Mouse (Mus musculus): ENCODE results near the gene Gxylt2. TPM values are rescaled to one million over a fixed set of nuclear protein-coding genes. Genes with fewer than 3 reads are reported as not detected.

The Gxylt2 gene
- polyA plus RNA-seq, 1 experiment from 2014 or later: 1.2 TPM

GRCm38 (mm10) chr6:100775923-100776505 is 71.5 kb downstream of the Gxylt2 start:
- Histone ChIP-seq H3K9ac (replicated peaks; ENCODE audit: low read length) (no peak overlapping the region), H3K4me2 (ENCODE audit: low read length) (no peak overlapping the region), H3K4me1 (ENCODE audit: control insufficient read depth, insufficient read depth, low read length) (0 out of 2 replicates have a peak, but pooled peaks cover 3% of the 10 kb centered on the region), H3K36me3 (ENCODE audit: control insufficient read depth, insufficient read depth, low read length) (no peaks in the 10 kb centered on the region), H3K27me3 (ENCODE audit: control insufficient read depth, insufficient read depth, low read length) (no peaks in the 10 kb centered on the region), H3K27ac (replicated peaks; ENCODE audit: low read depth, low read length) (no peak overlapping the region), H3K4me3 (replicated peaks; ENCODE audit: low read depth, low read length) (no peak overlapping the region), H3K9me3 (ENCODE audit: control insufficient read depth, low read length) (no peaks in the 10 kb centered on the region)
- WGBS: 86% methylated on average over 15 of the region's 15 CpGs
- ATAC-seq (ENCODE audit: low FRiP score, low TSS enrichment) (no peak), DNase-seq (no peak)

GRCm38 (mm10) chr6:100778595-100778994 is 74.1 kb downstream of the Gxylt2 start:
- DNase-seq: no peak
- H3K36me3 ChIP-seq (ENCODE audit: control insufficient read depth, insufficient read depth, low read length): no peaks in the 10 kb centered on the region
- 93% methylated on average over 5 of the region's 5 CpGs for whole genome bisulfite sequencing
- H3K27me3 ChIP-seq (ENCODE audit: control insufficient read depth, insufficient read depth, low read length): no peaks in the 10 kb centered on the region
- no peak overlapping the region for H3K4me3 ChIP-seq (replicated peaks; ENCODE audit: low read depth, low read length)
- no peak overlapping the region for H3K27ac ChIP-seq (replicated peaks; ENCODE audit: low read depth, low read length)
- no peak for ATAC-seq (ENCODE audit: low FRiP score, low TSS enrichment)
- H3K9ac ChIP-seq (replicated peaks; ENCODE audit: low read length): no peak overlapping the region
- H3K4me1 ChIP-seq (ENCODE audit: control insufficient read depth, insufficient read depth, low read length): 0 out of 2 replicates have a peak, but pooled peaks cover 3% of the 10 kb centered on the region
- H3K9me3 ChIP-seq (ENCODE audit: control insufficient read depth, low read length): no peaks in the 10 kb centered on the region
- no peak overlapping the region for H3K4me2 ChIP-seq (ENCODE audit: low read length)

- 40% methylated on average over 4 of the region's 4 CpGs for WGBS
- Histone ChIP-seq H3K9ac (replicated peaks; ENCODE audit: low read length) (no peak overlapping the region), H3K4me3 (replicated peaks; ENCODE audit: low read depth, low read length) (no peak overlapping the region), H3K27me3 (ENCODE audit: control insufficient read depth, insufficient read depth, low read length) (no peaks in the 10 kb centered on the region), H3K27ac (replicated peaks; ENCODE audit: low read depth, low read length) (no peak overlapping the region), H3K4me2 (ENCODE audit: low read length) (no peak overlapping the region), H3K36me3 (ENCODE audit: control insufficient read depth, insufficient read depth, low read length) (no peaks in the 10 kb centered on the region), H3K9me3 (ENCODE audit: control insufficient read depth, low read length) (no peaks in the 10 kb centered on the region), H3K4me1 (ENCODE audit: control insufficient read depth, insufficient read depth, low read length) (0 out of 2 replicates have a peak, but pooled peaks cover 3% of the 10 kb centered on the region)
- DNase-seq (no peak), ATAC-seq (ENCODE audit: low FRiP score, low TSS enrichment) (no peak)
Observed at GRCm38 (mm10) chr6:100780421-100780820, 75.9 kb downstream of the Gxylt2 start.

- Histone ChIP-seq H3K27ac (replicated peaks; ENCODE audit: low read depth, low read length) (no peak overlapping the region), H3K4me1 (ENCODE audit: control insufficient read depth, insufficient read depth, low read length) (0 out of 2 replicates have a peak, but pooled peaks cover 3% of the 10 kb centered on the region), H3K9ac (replicated peaks; ENCODE audit: low read length) (no peak overlapping the region), H3K9me3 (ENCODE audit: control insufficient read depth, low read length) (no peaks in the 10 kb centered on the region), H3K27me3 (ENCODE audit: control insufficient read depth, insufficient read depth, low read length) (no peaks in the 10 kb centered on the region), H3K4me2 (ENCODE audit: low read length) (no peak overlapping the region), H3K4me3 (replicated peaks; ENCODE audit: low read depth, low read length) (no peak overlapping the region), H3K36me3 (ENCODE audit: control insufficient read depth, insufficient read depth, low read length) (no peaks in the 10 kb centered on the region)
- DNase-seq: no peak
- ATAC-seq (ENCODE audit: low FRiP score, low TSS enrichment): no peak
- 84% methylated on average over 6 of the region's 6 CpGs for WGBS
Observed at GRCm38 (mm10) chr6:100781644-100782043, 77.1 kb downstream of the Gxylt2 start.

GRCm38 (mm10) chr6:100787726-100788125 is 83.2 kb downstream of the Gxylt2 start:
- DNase-seq (no peak), ATAC-seq (ENCODE audit: low FRiP score, low TSS enrichment) (no peak)
- Histone ChIP-seq H3K9ac (replicated peaks; ENCODE audit: low read length) (no peak overlapping the region), H3K4me1 (ENCODE audit: control insufficient read depth, insufficient read depth, low read length) (no peaks in the 10 kb centered on the region), H3K4me2 (ENCODE audit: low read length) (no peak overlapping the region), H3K36me3 (ENCODE audit: control insufficient read depth, insufficient read depth, low read length) (no peaks in the 10 kb centered on the region), H3K4me3 (replicated peaks; ENCODE audit: low read depth, low read length) (no peak overlapping the region), H3K27me3 (ENCODE audit: control insufficient read depth, insufficient read depth, low read length) (no peaks in the 10 kb centered on the region), H3K9me3 (ENCODE audit: control insufficient read depth, low read length) (no peaks in the 10 kb centered on the region), H3K27ac (replicated peaks; ENCODE audit: low read depth, low read length) (no peak overlapping the region)
- WGBS: 89% methylated on average over 1 of the region's 1 CpGs

GRCm38 (mm10) chr6:100789161-100789560 is 84.6 kb downstream of the Gxylt2 start:
- Histone ChIP-seq H3K4me2 (ENCODE audit: low read length) (no peak overlapping the region), H3K9me3 (ENCODE audit: control insufficient read depth, low read length) (no peaks in the 10 kb centered on the region), H3K4me1 (ENCODE audit: control insufficient read depth, insufficient read depth, low read length) (no peaks in the 10 kb centered on the region), H3K9ac (replicated peaks; ENCODE audit: low read length) (no peak overlapping the region), H3K36me3 (ENCODE audit: control insufficient read depth, insufficient read depth, low read length) (no peaks in the 10 kb centered on the region), H3K27me3 (ENCODE audit: control insufficient read depth, insufficient read depth, low read length) (no peaks in the 10 kb centered on the region), H3K27ac (replicated peaks; ENCODE audit: low read depth, low read length) (no peak overlapping the region), H3K4me3 (replicated peaks; ENCODE audit: low read depth, low read length) (no peak overlapping the region)
- 96% methylated on average over 1 of the region's 1 CpGs for WGBS
- DNase-seq: no peak
- ATAC-seq (ENCODE audit: low FRiP score, low TSS enrichment): no peak

GRCm38 (mm10) chr6:100792055-100792659 is 87.6 kb downstream of the Gxylt2 start:
- 88% methylated on average over 3 of the region's 3 CpGs for WGBS
- Histone ChIP-seq H3K9ac (replicated peaks; ENCODE audit: low read length) (no peak overlapping the region), H3K4me1 (ENCODE audit: control insufficient read depth, insufficient read depth, low read length) (no peaks in the 10 kb centered on the region), H3K36me3 (ENCODE audit: control insufficient read depth, insufficient read depth, low read length) (no peaks in the 10 kb centered on the region), H3K27ac (replicated peaks; ENCODE audit: low read depth, low read length) (no peak overlapping the region), H3K27me3 (ENCODE audit: control insufficient read depth, insufficient read depth, low read length) (no peaks in the 10 kb centered on the region), H3K4me2 (ENCODE audit: low read length) (no peak overlapping the region), H3K9me3 (ENCODE audit: control insufficient read depth, low read length) (no peaks in the 10 kb centered on the region), H3K4me3 (replicated peaks; ENCODE audit: low read depth, low read length) (no peak overlapping the region)
- ATAC-seq (ENCODE audit: low FRiP score, low TSS enrichment): no peak
- DNase-seq: no peak

GRCm38 (mm10) chr6:100792973-100793769 is 88.6 kb downstream of the Gxylt2 start:
- Histone ChIP-seq H3K9me3 (ENCODE audit: control insufficient read depth, low read length) (no peaks in the 10 kb centered on the region), H3K27me3 (ENCODE audit: control insufficient read depth, insufficient read depth, low read length) (no peaks in the 10 kb centered on the region), H3K4me1 (ENCODE audit: control insufficient read depth, insufficient read depth, low read length) (no peaks in the 10 kb centered on the region), H3K4me3 (replicated peaks; ENCODE audit: low read depth, low read length) (no peak overlapping the region), H3K4me2 (ENCODE audit: low read length) (no peak overlapping the region), H3K9ac (replicated peaks; ENCODE audit: low read length) (no peak overlapping the region), H3K36me3 (ENCODE audit: control insufficient read depth, insufficient read depth, low read length) (no peaks in the 10 kb centered on the region), H3K27ac (replicated peaks; ENCODE audit: low read depth, low read length) (no peak overlapping the region)
- ATAC-seq (ENCODE audit: low FRiP score, low TSS enrichment) (no peak), DNase-seq (peak; percentile 21)
- 84% methylated on average over 14 of the region's 14 CpGs for WGBS
